Mouse (Mus musculus): ENCODE measurements around the gene Dip2b.

- no peak for TF ChIP-seq CTCF (conservative IDR thresholded peaks at IDR 0.05; ENCODE audit: low read length)
- TF ChIP-seq POU5F1 (IDR thresholded peaks at IDR 0.05; ENCODE audit: borderline replicate concordance, low read length): no peak
Measured at GRCm38 (mm10) chr15:100045576-100045975, 7.1 kb downstream of the Dip2b start.

Data from E14TG2a.4 (cell line).